Comparison of ENCODE assay signal across 10 mouse cellular contexts in genomic region chr6:122660601-122661379, GRCm38 (mm10). TPM values are rescaled to one million over a fixed set of nuclear protein-coding genes. Genes with fewer than 3 reads are reported as not detected.
DNase-seq lines count a peak whose midpoint lies in the region; ATAC-seq and TF ChIP-seq lines count a peak whose summit lies in the region.
"Had no signal": no experiment of that assay in that cellular context is flagged by ENCODE, and none has a peak within 500 bp of the region (broad histone marks: within the 10 kb centered on the region; RNA-seq: fewer than 3 reads in every experiment).

No protein-coding gene starts in this region.

- no peaks in the 10 kb centered on the region for H3K9me3 ChIP-seq in limb, embryonic 10.5 days (replicated peaks)
- H3K9me3 ChIP-seq in neural tube, embryonic 11.5 days (ENCODE audit: control insufficient read depth, low read length) = no peaks in the 10 kb centered on the region

- 35% methylated on average over 8 of the region's 8 CpGs for WGBS in lung, adult 2 months
- 39% methylated on average over 8 of the region's 8 CpGs for WGBS in limb, embryonic 10.5 days
- WGBS in neural tube, embryonic 11.5 days = 41% methylated on average over 8 of the region's 8 CpGs

- peak; percentile 20; the same call in 1 of the 2 replicates for TF ChIP-seq CTCF in lung, adult 2 months (IDR thresholded peaks at IDR 0.05; ENCODE audit: insufficient read depth, low read length)
- peak; percentile 76 for TF ChIP-seq CTCF in cortical plate, adult 2 months (IDR thresholded peaks at IDR 0.05; ENCODE audit: extremely low read depth, insufficient read depth, low read length)

- no peak overlapping the region for H3K9ac ChIP-seq in neural tube, embryonic 11.5 days (ENCODE audit: low read length)

- TF ChIP-seq POLR2A in lung, adult 2 months (IDR thresholded peaks at IDR 0.05; ENCODE audit: borderline replicate concordance, extremely low read depth, low read depth, low read length) = no peak
- no peak for TF ChIP-seq POLR2A in cortical plate, adult 2 months (IDR thresholded peaks at IDR 0.05; ENCODE audit: extremely low read depth, insufficient read depth, low read length)

- no peak overlapping the region for H3K27ac ChIP-seq in cortical plate, adult 2 months (ENCODE audit: insufficient read depth, low read length)
- no peak overlapping the region for H3K27ac ChIP-seq in limb, embryonic 10.5 days
- no peak overlapping the region for H3K27ac ChIP-seq in neural tube, embryonic 11.5 days (ENCODE audit: low read depth, low read length)
- H3K27ac ChIP-seq: macrophage had no signal

- ATAC-seq in neural tube, embryonic 11.5 days (ENCODE audit: insufficient read depth, low FRiP score, low TSS enrichment) = 0 out of 2 replicates have a peak, but pooled peaks have one; percentile 31

- no peaks in the 10 kb centered on the region for H3K4me1 ChIP-seq in lung, adult 2 months (ENCODE audit: control insufficient read depth, insufficient read depth, low read length)
- no peaks in the 10 kb centered on the region for H3K4me1 ChIP-seq in cortical plate, adult 2 months (ENCODE audit: control insufficient read depth, insufficient read depth, low read length)
- H3K4me1 ChIP-seq in limb, embryonic 10.5 days = peaks cover 8% of the 10 kb centered on the region; the same call in 1 of the 2 replicates
- H3K4me1 ChIP-seq in neural tube, embryonic 11.5 days (ENCODE audit: control insufficient read depth, insufficient read depth, low read length) = no peaks in the 10 kb centered on the region; the same call in 1 of the 2 replicates

- H3K36me3 ChIP-seq in limb, embryonic 10.5 days = no peaks in the 10 kb centered on the region
- H3K36me3 ChIP-seq in neural tube, embryonic 11.5 days (ENCODE audit: control insufficient read depth, insufficient read depth, low read length) = no peaks in the 10 kb centered on the region

- peaks cover 31% of the 10 kb centered on the region for H3K27me3 ChIP-seq in limb, embryonic 10.5 days (ENCODE audit: low read depth, poor library complexity, severe bottlenecking)
- peaks cover 8% of the 10 kb centered on the region; the same call in 1 of the 2 replicates for H3K27me3 ChIP-seq in neural tube, embryonic 11.5 days (ENCODE audit: control insufficient read depth, insufficient read depth, low read length)

- H3K4me2 ChIP-seq in neural tube, embryonic 11.5 days (ENCODE audit: low read depth) = no peak overlapping the region

- DNase-seq in lung, adult 2 months = peak; percentile 24
- no peak for DNase-seq in lung, postnatal 25 days (ENCODE audit: low spot score)
- peak; percentile 89 for DNase-seq in R1 (ENCODE audit: low read depth, low spot score)
- DNase-seq in heart, postnatal 4 days = peak; percentile 57
- peak; percentile 57 for DNase-seq in limb, embryonic 10.5 days (ENCODE audit: low spot score)
- DNase-seq in neural tube, embryonic 11.5 days (ENCODE audit: low spot score) = peak; percentile 49
- no peak for DNase-seq in urinary bladder, adult 2 months (ENCODE audit: low spot score)

- no peak overlapping the region for H3K4me3 ChIP-seq in lung, adult 2 months (replicated peaks; ENCODE audit: extremely low read depth, low read depth, low read length)
- H3K4me3 ChIP-seq in cortical plate, adult 2 months (ENCODE audit: insufficient read depth, low read length) = no peak overlapping the region
- no peak overlapping the region for H3K4me3 ChIP-seq in limb, embryonic 10.5 days
- no peak overlapping the region for H3K4me3 ChIP-seq in neural tube, embryonic 11.5 days (ENCODE audit: low read depth, low read length)

RNA-seq across cellular contexts. Expression of gene Dppa3, which starts 34.6 kb away (rescaled TPM):
- polyA plus RNA-seq in lung, adult 2 months (2012; rRNA removed) = not detected in 2 replicates
- not detected in 2 replicates for polyA plus RNA-seq in cortical plate, adult 2 months (2012; rRNA removed)
- not detected for total RNA-seq in heart, postnatal 4 days (2021)
- not detected in 2 replicates for polyA plus RNA-seq in limb, embryonic 10.5 days (2016; fragmentation: Nextera tagmentation; extraction: Ambion mirVana)
- polyA plus RNA-seq in neural tube, embryonic 11.5 days (2014; fragmentation: Nextera tagmentation; extraction: Ambion mirVana) = not detected in 2 replicates
- polyA plus RNA-seq in urinary bladder, adult 2 months (2012; rRNA removed) = 0.27 and 0.29 TPM in 2 replicates
- polyA plus RNA-seq: frontal cortex, adult 2 months had no signal

RNA-seq across cellular contexts. Expression of gene Nanog, which starts 46.5 kb away (rescaled TPM):
- polyA plus RNA-seq in lung, adult 2 months (2012; rRNA removed) = 0.09 and 0.28 TPM in 2 replicates
- 0.10 TPM in 1 of 2 replicates, not detected in the other for polyA plus RNA-seq in cortical plate, adult 2 months (2012; rRNA removed)
- total RNA-seq in heart, postnatal 4 days (2021) = under 1 TPM; 0.38 to 0.41 TPM
- 0.11 TPM in 1 of 2 replicates, not detected in the other for polyA plus RNA-seq in limb, embryonic 10.5 days (2016; fragmentation: Nextera tagmentation; extraction: Ambion mirVana)
- 0.11 TPM in 1 of 2 replicates, not detected in the other for polyA plus RNA-seq in neural tube, embryonic 11.5 days (2014; fragmentation: Nextera tagmentation; extraction: Ambion mirVana)
- 0.07 and 0.12 TPM in 2 replicates for polyA plus RNA-seq in urinary bladder, adult 2 months (2012; rRNA removed)
- polyA plus RNA-seq: macrophage had no signal

RNA-seq across cellular contexts. Expression of gene Gdf3, which starts 50.9 kb away (rescaled TPM):
- polyA plus RNA-seq in lung, adult 2 months (2012; rRNA removed) = not detected in 2 replicates
- not detected in 2 replicates for polyA plus RNA-seq in cortical plate, adult 2 months (2012; rRNA removed)
- total RNA-seq in heart, postnatal 4 days (2021) = not detected
- not detected in 2 replicates for polyA plus RNA-seq in limb, embryonic 10.5 days (2016; fragmentation: Nextera tagmentation; extraction: Ambion mirVana)
- 0.13 TPM in 1 of 2 replicates, not detected in the other for polyA plus RNA-seq in neural tube, embryonic 11.5 days (2014; fragmentation: Nextera tagmentation; extraction: Ambion mirVana)
- polyA plus RNA-seq in urinary bladder, adult 2 months (2012; rRNA removed) = 0.04 TPM in 1 of 2 replicates, not detected in the other
- polyA plus RNA-seq: frontal cortex, adult 2 months had no signal

RNA-seq across cellular contexts. Expression of gene Apobec1, which starts 58.5 kb away (rescaled TPM):
- polyA plus RNA-seq in lung, adult 2 months (2012; rRNA removed) = 13.5 and 23.2 TPM in 2 replicates
- polyA plus RNA-seq in cortical plate, adult 2 months (2012; rRNA removed) = 3.1 and 4.5 TPM in 2 replicates
- 1 to 10 TPM; 4.0 to 7.4 TPM for total RNA-seq in heart, postnatal 4 days (2021)
- polyA plus RNA-seq in limb, embryonic 10.5 days (2016; fragmentation: Nextera tagmentation; extraction: Ambion mirVana) = 0.63 and 1.5 TPM in 2 replicates
- 1.6 and 1.9 TPM in 2 replicates for polyA plus RNA-seq in neural tube, embryonic 11.5 days (2014; fragmentation: Nextera tagmentation; extraction: Ambion mirVana)
- 22.5 and 30.4 TPM in 2 replicates for polyA plus RNA-seq in urinary bladder, adult 2 months (2012; rRNA removed)

Comparison
In these comparisons a context has a peak if more than half of its experiments do, and no peak if none do; other contexts are left out.
1. DNase-seq: peak in lung, adult 2 months (single experiment), R1 (single experiment), heart, postnatal 4 days (single experiment), limb, embryonic 10.5 days (single experiment) and neural tube, embryonic 11.5 days (single experiment); none in lung, postnatal 25 days (single experiment) and urinary bladder, adult 2 months (single experiment).